Mouse (Mus musculus): ENCODE results near the gene Ak9. TPM values are rescaled to one million over a fixed set of nuclear protein-coding genes. Genes with fewer than 3 reads are reported as not detected.

Ak9 gene
- polyA plus RNA-seq, 1 experiment from 2014 or later = 0.21 TPM

DNA sequence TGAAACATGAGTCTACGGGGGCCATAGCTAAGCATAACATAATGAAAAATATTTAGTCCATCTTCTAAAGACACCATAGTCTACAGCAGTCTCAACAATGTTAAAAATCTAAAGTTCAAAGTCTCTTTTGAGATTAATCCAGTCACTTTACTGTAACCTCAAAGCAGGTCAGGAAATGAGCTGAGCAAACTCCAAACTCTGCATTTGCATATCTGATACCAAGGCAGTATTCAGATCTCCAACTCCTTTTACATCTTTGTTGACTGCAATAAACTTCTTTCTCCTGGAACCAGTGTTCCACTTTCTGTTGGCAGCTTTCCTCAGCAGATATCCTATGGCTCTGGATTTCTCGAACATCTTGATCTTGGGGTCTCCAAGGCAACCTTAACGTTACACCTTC is 166.9 kb downstream of the Ak9 start:
- H3K4me1 ChIP-seq (ENCODE audit: control insufficient read depth, insufficient read depth, low read length) = 0 out of 2 replicates have a peak, but pooled peaks cover under 1% of the 10 kb centered on the region
- no peak overlapping the region for H3K27ac ChIP-seq (replicated peaks; ENCODE audit: low read depth, low read length)
- 82% methylated on average over 3 of the region's 3 CpGs for WGBS
- no peaks in the 10 kb centered on the region for H3K9me3 ChIP-seq (ENCODE audit: control insufficient read depth, low read length)
- H3K9ac ChIP-seq (ENCODE audit: low read depth, low read length) = no peak overlapping the region
- H3K27me3 ChIP-seq (replicated peaks; ENCODE audit: control insufficient read depth, insufficient read depth, low read length) = no peaks in the 10 kb centered on the region
- no peak for DNase-seq (ENCODE audit: low spot score)
- H3K4me2 ChIP-seq (ENCODE audit: low read depth, low read length) = no peak overlapping the region
- ATAC-seq (ENCODE audit: low read depth) = no peak
- peaks cover 15% of the 10 kb centered on the region; the same call in 1 of the 2 replicates for H3K36me3 ChIP-seq (ENCODE audit: control insufficient read depth, insufficient read depth, low read length)
- no peak overlapping the region for H3K4me3 ChIP-seq (ENCODE audit: low read depth, low read length)

DNA sequence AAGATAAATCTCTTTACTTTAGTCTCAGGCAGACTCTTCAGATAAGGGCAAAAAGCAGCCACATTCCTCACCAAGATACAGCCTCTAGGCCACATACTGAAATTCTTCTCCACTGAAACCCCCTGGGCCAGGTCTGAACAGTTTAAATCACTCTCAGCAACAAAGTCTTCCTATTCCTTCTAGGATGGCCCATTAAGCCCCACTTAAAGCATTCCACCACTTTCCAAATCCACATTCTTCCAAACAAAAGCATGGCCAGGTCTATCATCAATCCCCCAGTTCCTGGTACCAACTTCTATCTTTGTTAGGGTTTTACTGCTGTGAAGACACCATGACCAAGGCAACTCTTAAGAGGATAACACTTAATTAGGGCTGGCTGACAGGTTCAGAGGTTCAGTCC is 168.8 kb downstream of the Ak9 start:
- Histone ChIP-seq H3K9me3 (ENCODE audit: control insufficient read depth, low read length) (no peaks in the 10 kb centered on the region), H3K4me1 (ENCODE audit: control insufficient read depth, insufficient read depth, low read length) (peaks cover 9% of the 10 kb centered on the region), H3K36me3 (ENCODE audit: control insufficient read depth, insufficient read depth, low read length) (peaks cover under 1% of the 10 kb centered on the region; the same call in 1 of the 2 replicates), H3K9ac (ENCODE audit: low read depth, low read length) (no peak overlapping the region), H3K4me2 (ENCODE audit: low read depth, low read length) (no peak overlapping the region), H3K4me3 (ENCODE audit: low read depth, low read length) (no peak overlapping the region), H3K27ac (replicated peaks; ENCODE audit: low read depth, low read length) (no peak overlapping the region), H3K27me3 (replicated peaks; ENCODE audit: control insufficient read depth, insufficient read depth, low read length) (no peaks in the 10 kb centered on the region)
- DNase-seq (ENCODE audit: low spot score) (no peak), ATAC-seq (ENCODE audit: low read depth) (no peak)

DNA sequence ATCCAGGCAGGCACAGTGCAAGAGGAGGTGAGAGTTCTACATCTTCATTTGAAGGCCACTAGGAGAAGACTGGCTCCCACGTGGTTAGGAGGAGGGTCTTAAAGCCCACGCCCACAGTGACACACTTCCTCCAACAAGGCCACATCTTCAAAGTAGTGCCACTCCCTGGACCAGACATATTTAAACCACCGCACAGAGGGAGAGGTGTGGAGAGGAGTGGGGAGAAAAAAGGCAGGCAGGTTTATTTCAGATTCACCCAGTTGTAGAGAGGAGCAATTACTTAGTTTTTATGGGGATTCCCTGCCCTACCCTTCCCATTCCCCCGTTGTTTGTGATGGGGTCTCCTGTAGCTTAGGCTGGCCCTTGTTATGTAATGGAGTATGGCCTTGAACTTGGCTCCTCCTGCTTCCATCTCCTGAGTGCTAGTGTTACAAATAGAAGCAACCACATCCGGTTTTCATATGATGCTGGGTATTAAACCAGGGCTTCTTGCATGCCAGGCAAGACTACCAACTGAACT is 169.2 kb downstream of the Ak9 start:
- Histone ChIP-seq H3K36me3 (ENCODE audit: control insufficient read depth, insufficient read depth, low read length) (no peaks in the 10 kb centered on the region), H3K4me1 (ENCODE audit: control insufficient read depth, insufficient read depth, low read length) (peaks cover 12% of the 10 kb centered on the region), H3K9ac (ENCODE audit: low read depth, low read length) (no peak overlapping the region), H3K4me2 (ENCODE audit: low read depth, low read length) (no peak overlapping the region), H3K9me3 (ENCODE audit: control insufficient read depth, low read length) (no peaks in the 10 kb centered on the region), H3K27ac (replicated peaks; ENCODE audit: low read depth, low read length) (no peak overlapping the region), H3K27me3 (replicated peaks; ENCODE audit: control insufficient read depth, insufficient read depth, low read length) (no peaks in the 10 kb centered on the region), H3K4me3 (ENCODE audit: low read depth, low read length) (no peak overlapping the region)
- ATAC-seq (ENCODE audit: low read depth) (no peak), DNase-seq (ENCODE audit: low spot score) (no peak)
- 75% methylated on average over 5 of the region's 5 CpGs for WGBS

DNA sequence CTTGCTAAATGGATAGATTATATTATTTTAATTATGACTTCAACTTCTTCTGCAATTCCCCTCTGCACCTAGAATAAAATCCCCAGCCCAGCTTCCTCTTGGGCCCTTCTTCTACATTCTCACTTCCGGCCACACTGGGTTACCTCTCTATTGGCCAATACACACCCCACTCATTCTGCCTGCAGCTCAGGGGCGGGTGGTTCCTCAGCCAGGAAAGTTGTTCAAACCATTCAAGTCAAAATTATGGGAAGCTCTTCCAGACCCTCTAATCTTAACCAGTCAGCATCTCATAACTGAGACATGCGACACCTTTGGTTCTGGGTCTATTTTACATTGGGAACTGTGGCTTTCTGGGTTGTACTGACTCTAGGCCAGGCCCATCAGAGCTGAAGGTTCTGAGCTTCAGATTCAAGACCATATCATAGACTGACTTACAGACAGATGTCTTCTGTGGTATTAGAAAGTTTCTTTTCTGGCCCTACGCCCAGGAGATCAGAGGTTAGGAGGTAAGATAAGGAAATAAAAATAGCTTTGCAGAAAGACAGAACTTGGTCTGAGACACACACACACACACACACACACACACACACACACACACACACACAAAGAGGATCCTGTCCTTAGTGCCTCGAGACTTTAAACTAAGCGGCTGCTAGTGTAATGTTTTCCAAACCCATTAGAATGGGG is 170.1 kb downstream of the Ak9 start:
- no peak overlapping the region for H3K4me2 ChIP-seq (ENCODE audit: low read depth, low read length)
- no peaks in the 10 kb centered on the region for H3K36me3 ChIP-seq (ENCODE audit: control insufficient read depth, insufficient read depth, low read length)
- peaks cover 14% of the 10 kb centered on the region for H3K4me1 ChIP-seq (ENCODE audit: control insufficient read depth, insufficient read depth, low read length)
- no peaks in the 10 kb centered on the region for H3K27me3 ChIP-seq (replicated peaks; ENCODE audit: control insufficient read depth, insufficient read depth, low read length)
- no peak overlapping the region for H3K4me3 ChIP-seq (ENCODE audit: low read depth, low read length)
- 71% methylated on average over 6 of the region's 6 CpGs for WGBS
- H3K9me3 ChIP-seq (ENCODE audit: control insufficient read depth, low read length) = no peaks in the 10 kb centered on the region
- H3K27ac ChIP-seq (replicated peaks; ENCODE audit: low read depth, low read length) = no peak overlapping the region
- DNase-seq (ENCODE audit: low spot score) (no peak), ATAC-seq (ENCODE audit: low read depth) (no peak)
- no peak overlapping the region for H3K9ac ChIP-seq (ENCODE audit: low read depth, low read length)

DNA sequence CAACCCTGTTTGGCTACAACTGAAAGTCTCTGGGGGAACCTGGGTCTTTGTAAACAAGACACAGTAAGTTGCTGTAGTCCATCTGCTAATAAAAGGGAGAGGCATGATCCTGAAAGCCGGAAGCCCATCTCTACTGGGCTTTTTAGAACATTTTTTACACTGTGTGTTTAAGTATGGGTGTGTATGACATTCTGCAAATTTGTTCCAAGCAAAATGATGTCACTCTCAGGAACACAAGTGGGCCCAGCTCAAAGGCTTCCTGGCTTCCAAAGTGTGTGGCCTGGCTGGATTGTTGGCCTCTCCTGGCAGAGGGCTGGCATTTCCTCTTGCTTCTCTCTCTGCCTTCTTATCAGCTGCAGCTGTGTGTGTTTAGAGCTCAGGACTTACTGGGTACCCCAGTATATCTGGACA is 171.2 kb downstream of the Ak9 start:
- no peak overlapping the region for H3K9ac ChIP-seq (ENCODE audit: low read depth, low read length)
- DNase-seq (ENCODE audit: low spot score) = no peak
- no peaks in the 10 kb centered on the region for H3K27me3 ChIP-seq (replicated peaks; ENCODE audit: control insufficient read depth, insufficient read depth, low read length)
- no peak overlapping the region for H3K4me2 ChIP-seq (ENCODE audit: low read depth, low read length)
- H3K27ac ChIP-seq (replicated peaks; ENCODE audit: low read depth, low read length) = 0 out of 2 replicates have a peak overlapping the region, but pooled peaks have one; percentile 15
- H3K4me3 ChIP-seq (ENCODE audit: low read depth, low read length) = no peak overlapping the region
- WGBS = 63% methylated on average over 1 of the region's 1 CpGs
- no peaks in the 10 kb centered on the region for H3K9me3 ChIP-seq (ENCODE audit: control insufficient read depth, low read length)
- H3K4me1 ChIP-seq (ENCODE audit: control insufficient read depth, insufficient read depth, low read length) = peaks cover 14% of the 10 kb centered on the region
- no peak for ATAC-seq (ENCODE audit: low read depth)
- no peaks in the 10 kb centered on the region for H3K36me3 ChIP-seq (ENCODE audit: control insufficient read depth, insufficient read depth, low read length)

DNA sequence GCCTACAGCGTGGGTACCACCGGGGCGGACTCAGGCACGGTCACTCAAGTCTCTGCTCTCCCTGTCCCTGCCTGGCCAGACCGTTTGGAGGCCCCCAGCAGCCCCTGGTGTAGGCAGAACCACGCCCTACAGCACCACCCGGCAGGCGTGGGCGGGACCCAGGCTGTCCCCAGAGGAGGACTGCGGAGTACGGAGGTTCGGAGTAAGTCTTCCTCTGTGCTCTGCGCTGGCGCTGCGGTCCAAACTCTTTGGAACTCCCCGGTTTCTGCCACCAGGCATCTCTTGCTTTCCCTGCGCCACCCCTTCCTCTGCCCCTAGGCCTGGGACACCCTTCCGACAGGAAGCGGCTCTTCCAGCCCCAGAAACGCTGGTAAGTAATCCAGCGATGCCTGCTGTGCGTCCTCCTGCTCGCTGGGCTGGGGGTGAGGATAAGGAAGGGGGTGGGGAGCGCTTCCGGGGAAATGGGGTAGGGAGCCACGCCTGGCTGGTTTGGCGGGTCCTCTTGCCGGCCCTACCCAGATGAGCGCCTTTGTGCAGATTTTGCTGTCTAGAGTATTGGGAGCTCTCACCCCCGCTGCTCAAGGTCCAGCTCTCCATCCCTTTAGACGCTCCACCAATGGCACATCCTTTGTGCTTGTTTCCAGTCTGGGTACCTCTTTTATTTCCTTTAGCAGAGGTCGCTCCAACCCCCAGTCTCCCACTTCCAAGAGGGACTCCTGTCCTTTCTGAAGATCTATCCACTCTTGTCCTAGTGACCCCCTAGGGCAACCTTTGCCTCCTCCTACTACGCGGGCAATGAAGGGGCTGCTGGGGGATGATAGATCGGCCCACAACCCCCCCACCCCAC is 172.6 kb downstream of the Ak9 start, which contains the start of gene Mical1:
Gene Mical1 (plus strand): TSS at position 144 of the 847 bp plus-strand sequence.
- Histone ChIP-seq H3K9ac (ENCODE audit: low read depth, low read length) (peak within 1 kb of the TSS; percentile 72), H3K27me3 (replicated peaks; ENCODE audit: control insufficient read depth, insufficient read depth, low read length) (no peaks in the 10 kb centered on the region), H3K36me3 (ENCODE audit: control insufficient read depth, insufficient read depth, low read length) (peaks cover 11% of the 10 kb centered on the region; the same call in 1 of the 2 replicates), H3K4me2 (ENCODE audit: low read depth, low read length) (peak within 1 kb of the TSS; percentile 90), H3K4me1 (ENCODE audit: control insufficient read depth, insufficient read depth, low read length) (peaks cover 14% of the 10 kb centered on the region), H3K4me3 (ENCODE audit: low read depth, low read length) (peak within 1 kb of the TSS; percentile 53), H3K9me3 (ENCODE audit: control insufficient read depth, low read length) (no peaks in the 10 kb centered on the region), H3K27ac (replicated peaks; ENCODE audit: low read depth, low read length) (peak within 1 kb of the TSS; percentile 79)
- ATAC-seq (ENCODE audit: low read depth) = peak; percentile 75
- 0% methylated on average over 30 of the region's 35 CpGs for WGBS
- DNase-seq (ENCODE audit: low spot score) = peak; percentile 79

DNA sequence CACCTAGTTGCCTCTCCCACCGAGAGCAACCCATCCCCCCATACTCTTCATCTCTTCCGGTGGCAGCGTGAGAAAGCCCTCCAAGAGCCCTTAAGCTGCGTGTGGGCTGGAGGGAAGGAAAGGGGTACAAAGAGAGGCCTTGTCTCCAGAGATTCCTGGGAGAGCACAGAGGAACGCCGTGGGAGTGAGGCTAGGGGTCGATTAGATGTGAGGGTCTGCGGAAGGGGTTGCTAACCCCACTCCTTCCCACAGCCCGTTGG is 173.2 kb downstream of the Ak9 start:
- peak; percentile 68 for DNase-seq (ENCODE audit: low spot score)
- peak; percentile 20; the same call in 1 of the 2 replicates for ATAC-seq (ENCODE audit: low read depth)

DNA sequence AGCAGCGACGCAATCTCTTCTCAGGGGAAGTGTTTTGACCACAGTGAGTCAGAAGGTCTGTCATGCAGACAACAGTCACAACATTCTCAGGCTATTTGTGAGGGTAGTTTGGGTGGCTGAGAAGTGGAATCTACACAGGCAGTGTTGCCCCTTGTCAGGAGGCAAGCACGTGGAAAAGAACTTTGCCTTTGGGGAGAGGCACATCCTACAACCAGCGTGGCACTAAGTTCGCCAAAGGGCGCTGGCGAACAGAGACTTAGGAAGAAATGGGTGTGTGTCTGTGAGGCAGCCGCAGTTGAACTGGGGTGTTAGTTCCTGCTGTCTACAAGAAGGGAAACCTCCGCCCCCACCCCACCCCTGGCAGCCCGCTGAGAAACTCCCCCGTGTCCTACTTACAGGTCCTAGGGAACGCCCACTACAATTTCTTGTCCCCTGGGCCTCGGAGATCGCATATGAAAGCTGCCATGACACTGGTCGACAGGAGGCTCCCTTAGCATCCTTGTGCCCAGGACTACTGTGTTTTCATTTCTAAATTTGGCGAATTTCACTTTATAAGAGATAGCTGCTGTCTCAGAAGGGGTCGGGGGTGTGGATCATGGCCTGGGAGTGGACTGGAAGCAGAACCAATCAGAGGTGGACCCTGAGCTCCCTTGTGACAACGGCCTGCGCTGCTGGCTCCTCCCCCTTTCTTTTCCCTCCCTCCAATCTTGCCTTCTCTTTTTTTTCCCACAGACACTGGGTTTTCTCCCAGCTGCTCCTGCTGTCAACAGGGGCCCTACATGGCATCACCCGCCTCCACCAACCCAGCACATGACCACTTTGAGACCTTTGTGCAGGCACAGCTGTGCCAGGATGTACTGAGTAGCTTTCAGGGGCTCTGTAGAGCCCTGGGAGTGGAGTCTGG is 173.8 kb downstream of the Ak9 start:
- Histone ChIP-seq H3K27ac (replicated peaks; ENCODE audit: low read depth, low read length) (peak overlapping the region; percentile 79), H3K36me3 (ENCODE audit: control insufficient read depth, insufficient read depth, low read length) (peaks cover 22% of the 10 kb centered on the region; the same call in 1 of the 2 replicates), H3K4me1 (ENCODE audit: control insufficient read depth, insufficient read depth, low read length) (peaks cover 14% of the 10 kb centered on the region), H3K9me3 (ENCODE audit: control insufficient read depth, low read length) (no peaks in the 10 kb centered on the region), H3K4me2 (ENCODE audit: low read depth, low read length) (peak overlapping the region; percentile 90), H3K9ac (ENCODE audit: low read depth, low read length) (peak overlapping the region; percentile 72), H3K4me3 (ENCODE audit: low read depth, low read length) (peak overlapping the region; percentile 53), H3K27me3 (replicated peaks; ENCODE audit: control insufficient read depth, insufficient read depth, low read length) (no peaks in the 10 kb centered on the region)
- DNase-seq (ENCODE audit: low spot score) = peak; percentile 87
- WGBS = 3% methylated on average over 18 of the region's 20 CpGs
- peak; percentile 82 for ATAC-seq (ENCODE audit: low read depth)

More for the DNA sequence above, 173.2 kb downstream of the Ak9 start:
- Histone ChIP-seq H3K27ac (replicated peaks; ENCODE audit: low read depth, low read length) (peak overlapping the region; percentile 79), H3K36me3 (ENCODE audit: control insufficient read depth, insufficient read depth, low read length) (peaks cover 16% of the 10 kb centered on the region; the same call in 1 of the 2 replicates), H3K4me3 (ENCODE audit: low read depth, low read length) (peak overlapping the region; percentile 53), H3K9ac (ENCODE audit: low read depth, low read length) (peak overlapping the region; percentile 72), H3K27me3 (replicated peaks; ENCODE audit: control insufficient read depth, insufficient read depth, low read length) (no peaks in the 10 kb centered on the region), H3K9me3 (ENCODE audit: control insufficient read depth, low read length) (no peaks in the 10 kb centered on the region), H3K4me2 (ENCODE audit: low read depth, low read length) (peak overlapping the region; percentile 90), H3K4me1 (ENCODE audit: control insufficient read depth, insufficient read depth, low read length) (peaks cover 14% of the 10 kb centered on the region)
- 0% methylated on average over 9 of the region's 9 CpGs for WGBS

Measured in embryonic facial prominence, embryonic 14.5 days (tissue).